Mouse (Mus musculus) splenic B cell, adult 2 months (primary cell): ENCODE results near the gene Tbcd.

Source experiments
- DNase-seq: peaks from one replicate; pipeline ENCODE4 v3.0.0-alpha.2; 2011; ENCODE audit warnings: low read depth, low spot score
- H3K27me3 ChIP-seq: 2 replicates; pipeline ENCODE4 v1.6.1; 2012; ENCODE audit warnings: mild to moderate bottlenecking, low read length, moderate library complexity, mixed read lengths; ENCODE audit not compliant: control insufficient read depth, poor library complexity, insufficient read depth, severe bottlenecking
- H3K36me3 ChIP-seq: 2 replicates; pipeline ENCODE4 v1.6.1; 2012; ENCODE audit warnings: mild to moderate bottlenecking, low read length, moderate library complexity, mixed read lengths; ENCODE audit not compliant: control insufficient read depth, poor library complexity, insufficient read depth, severe bottlenecking

Gene Tbcd

DNA sequence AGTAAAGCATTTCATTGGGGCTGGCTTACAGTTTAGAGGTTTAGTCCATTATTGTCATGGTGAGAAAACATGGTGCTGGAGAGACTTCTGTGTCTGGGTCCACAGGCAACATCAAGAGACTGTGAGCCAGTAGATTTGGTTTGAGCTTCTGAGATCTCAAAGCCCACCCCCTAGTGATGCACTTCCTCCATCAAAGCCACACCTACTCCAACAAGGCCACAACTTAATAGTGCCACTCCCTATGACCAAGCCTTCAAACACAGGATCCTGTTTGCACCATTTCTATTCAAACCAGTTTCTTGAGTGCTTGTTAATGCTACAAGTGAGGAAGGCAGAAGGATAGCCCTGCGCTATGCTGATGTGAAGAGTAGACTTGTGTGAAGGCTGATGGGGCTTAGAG, 106.2 kb downstream of the Tbcd start:
- no peak for DNase-seq
- Histone ChIP-seq H3K36me3 (no peaks in the 10 kb centered on the region), H3K27me3 (no peaks in the 10 kb centered on the region)

GRCm38 (mm10) chr11:121558522-121558921, 106.8 kb downstream of the Tbcd start:
- no peaks in the 10 kb centered on the region for H3K36me3 ChIP-seq
- no peak for DNase-seq
- H3K27me3 ChIP-seq, result no peaks in the 10 kb centered on the region

DNA sequence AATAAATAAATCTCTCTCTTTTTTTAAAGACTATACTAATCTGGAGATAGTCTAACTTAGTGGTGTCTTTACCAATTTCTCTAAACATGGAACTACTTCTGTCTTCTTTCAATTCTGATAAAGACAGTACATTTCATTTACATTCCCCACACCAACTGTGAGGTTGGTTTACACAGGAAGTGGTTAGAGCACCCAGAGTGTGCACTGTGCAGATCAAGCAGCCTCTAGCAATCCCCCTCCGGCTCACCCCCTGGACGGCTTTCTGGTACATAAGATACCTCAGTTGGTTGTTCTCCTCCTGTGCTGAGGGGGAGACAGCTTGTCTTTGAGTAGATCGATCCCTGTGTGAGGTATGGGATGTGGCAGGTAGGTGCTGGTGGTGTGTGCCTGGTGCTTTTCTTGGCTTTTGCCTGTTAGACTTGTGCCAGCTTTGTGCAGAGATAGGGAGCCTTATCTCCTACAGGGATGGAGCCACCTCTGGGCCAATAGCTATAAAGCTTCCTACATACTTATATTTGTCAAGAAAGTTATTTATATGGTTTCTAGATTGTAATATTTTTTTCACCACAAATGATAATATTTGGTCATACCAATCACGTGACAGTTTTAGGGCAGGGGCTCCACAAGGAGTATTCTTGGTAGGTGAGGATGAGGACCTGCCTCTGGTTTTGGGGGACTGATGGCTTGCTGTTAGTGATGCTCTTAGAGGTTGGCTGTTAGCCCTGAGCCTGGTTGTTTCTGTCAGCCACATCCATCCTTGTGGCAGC, 108.0 kb downstream of the Tbcd start:
- DNase-seq, result peak; percentile 35
- Histone ChIP-seq H3K36me3 (no peaks in the 10 kb centered on the region), H3K27me3 (no peaks in the 10 kb centered on the region)

- no peak for DNase-seq
- H3K27me3 ChIP-seq, result no peaks in the 10 kb centered on the region
- no peaks in the 10 kb centered on the region for H3K36me3 ChIP-seq
Measured at GRCm38 (mm10) chr11:121560294-121560663, 108.5 kb downstream of the Tbcd start.

DNA sequence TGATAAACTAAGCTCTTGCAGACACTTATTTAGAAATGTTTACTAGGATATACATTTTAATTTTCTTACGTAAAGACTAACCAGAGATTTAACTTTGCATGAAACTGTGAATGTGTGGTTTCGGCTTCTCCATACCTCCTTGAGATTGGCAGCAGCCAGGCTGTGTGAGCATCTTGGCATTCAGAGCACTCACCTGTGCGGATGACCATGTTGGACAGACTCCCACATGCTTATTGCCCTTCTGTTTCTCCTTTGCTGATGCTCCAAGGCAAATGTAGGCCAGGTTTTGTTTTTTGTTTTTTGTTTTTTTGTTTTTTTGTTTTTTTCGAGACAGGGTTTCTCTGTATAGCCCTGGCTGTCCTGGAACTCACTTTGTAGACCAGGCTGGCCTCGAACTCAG, 111.6 kb downstream of the Tbcd start:
- no peaks in the 10 kb centered on the region for H3K27me3 ChIP-seq
- H3K36me3 ChIP-seq, result no peaks in the 10 kb centered on the region
- no peak for DNase-seq

GRCm38 (mm10) chr11:121564265-121564664, 112.5 kb downstream of the Tbcd start:
- Histone ChIP-seq H3K36me3 (no peaks in the 10 kb centered on the region), H3K27me3 (no peaks in the 10 kb centered on the region)
- DNase-seq, result no peak

- H3K27me3 ChIP-seq, result no peaks in the 10 kb centered on the region
- no peak for DNase-seq
- H3K36me3 ChIP-seq, result no peaks in the 10 kb centered on the region; the same call in 1 of the 2 replicates
Measured at GRCm38 (mm10) chr11:121581856-121582255, 130.1 kb downstream of the Tbcd start.

DNA sequence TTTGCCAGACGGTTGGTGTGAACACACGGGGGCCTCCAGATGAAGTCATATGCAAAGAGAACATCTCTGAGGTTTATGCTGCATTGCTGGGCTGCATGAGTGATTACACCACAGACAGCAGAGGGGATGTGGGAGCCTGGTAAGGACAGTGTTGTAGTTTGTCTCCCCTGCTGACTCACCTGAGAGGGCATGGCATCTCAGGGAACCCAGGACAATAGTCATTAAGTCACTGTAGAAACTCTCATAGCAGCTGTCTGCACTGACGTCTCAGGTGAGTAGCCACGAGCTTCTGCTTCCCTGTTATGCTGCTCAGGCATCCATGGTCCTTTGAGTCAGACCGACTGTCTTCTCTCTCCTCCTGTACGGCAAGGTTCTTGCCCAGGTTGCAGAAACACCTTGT, 145.5 kb downstream of the Tbcd start:
- DNase-seq, result no peak
- Histone ChIP-seq H3K36me3 (peaks cover 12% of the 10 kb centered on the region), H3K27me3 (no peaks in the 10 kb centered on the region)

DNA sequence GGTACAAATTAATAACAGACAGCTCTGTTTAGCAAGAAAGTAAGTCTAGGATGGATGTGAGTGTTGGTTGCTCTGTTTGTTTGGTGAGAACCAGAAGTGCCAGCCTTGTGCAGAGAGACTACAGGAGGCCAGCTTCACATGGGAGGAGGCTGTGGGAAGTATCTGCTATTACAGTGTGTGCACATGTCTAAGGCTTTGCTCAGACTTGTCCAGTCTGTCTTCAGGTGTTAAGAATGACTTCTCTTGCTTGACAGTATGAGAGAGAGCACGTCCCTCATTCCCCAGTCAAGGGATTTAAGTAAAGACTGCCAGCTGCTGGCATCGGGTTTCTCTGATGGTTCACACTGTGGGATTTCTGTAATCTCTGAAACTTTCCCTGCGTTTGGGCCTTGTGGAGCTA, 149.7 kb downstream of the Tbcd start:
- no peak for DNase-seq
- H3K36me3 ChIP-seq, result peaks cover 12% of the 10 kb centered on the region
- H3K27me3 ChIP-seq, result no peaks in the 10 kb centered on the region

DNA sequence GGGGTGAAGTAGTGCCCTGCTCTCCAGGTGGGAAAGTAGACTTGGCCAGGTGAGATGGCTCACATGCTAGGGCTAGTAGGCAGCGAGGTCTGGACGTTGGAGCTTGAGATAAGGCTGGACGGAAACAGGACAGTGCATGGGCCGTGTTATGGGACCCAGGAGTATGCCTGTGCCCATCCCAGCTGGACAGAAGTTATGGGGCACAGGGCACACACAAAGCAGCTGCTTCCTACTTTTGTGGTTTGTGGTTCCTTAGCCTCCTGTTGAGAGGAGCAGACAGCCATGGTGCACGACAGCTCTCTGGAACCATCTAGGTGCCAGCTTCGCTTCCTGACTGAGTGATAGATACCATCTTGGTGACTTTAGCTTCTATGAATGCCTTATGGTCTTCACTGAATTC, 153.9 kb downstream of the Tbcd start:
- peaks cover 3% of the 10 kb centered on the region for H3K36me3 ChIP-seq
- DNase-seq, result no peak
- H3K27me3 ChIP-seq, result no peaks in the 10 kb centered on the region

DNA sequence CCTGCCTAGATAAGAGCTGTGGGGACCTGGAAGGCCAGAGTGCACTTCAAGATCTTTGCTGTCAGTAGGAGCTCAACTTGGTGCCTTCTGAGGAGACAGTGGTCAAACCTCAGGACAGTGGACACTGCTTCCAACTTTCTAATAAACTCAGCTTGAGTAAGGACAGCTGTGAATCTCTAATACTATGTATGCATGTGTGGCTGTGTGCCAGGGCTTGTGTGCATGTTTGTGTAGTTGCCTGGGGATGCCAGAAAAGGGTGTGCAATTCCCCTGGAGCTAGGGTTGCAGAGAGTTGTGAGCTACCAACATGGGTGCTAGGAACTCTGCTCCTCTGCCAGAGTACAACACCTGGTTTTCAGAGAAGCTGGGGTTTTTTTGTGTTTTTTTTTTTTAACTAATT, 159.2 kb downstream of the Tbcd start:
- Histone ChIP-seq H3K27me3 (no peaks in the 10 kb centered on the region), H3K36me3 (peaks cover 6% of the 10 kb centered on the region)
- no peak for DNase-seq

GRCm38 (mm10) chr11:121615961-121616485, 164.3 kb downstream of the Tbcd start:
- Histone ChIP-seq H3K27me3 (no peaks in the 10 kb centered on the region), H3K36me3 (peaks cover 12% of the 10 kb centered on the region)
- no peak for DNase-seq

GRCm38 (mm10) chr11:121616501-121616900, 164.8 kb downstream of the Tbcd start:
- peaks cover 12% of the 10 kb centered on the region for H3K36me3 ChIP-seq
- no peaks in the 10 kb centered on the region for H3K27me3 ChIP-seq
- DNase-seq, result no peak

GRCm38 (mm10) chr11:121617371-121617770, 165.6 kb downstream of the Tbcd start:
- H3K36me3 ChIP-seq, result peaks cover 9% of the 10 kb centered on the region

DNA sequence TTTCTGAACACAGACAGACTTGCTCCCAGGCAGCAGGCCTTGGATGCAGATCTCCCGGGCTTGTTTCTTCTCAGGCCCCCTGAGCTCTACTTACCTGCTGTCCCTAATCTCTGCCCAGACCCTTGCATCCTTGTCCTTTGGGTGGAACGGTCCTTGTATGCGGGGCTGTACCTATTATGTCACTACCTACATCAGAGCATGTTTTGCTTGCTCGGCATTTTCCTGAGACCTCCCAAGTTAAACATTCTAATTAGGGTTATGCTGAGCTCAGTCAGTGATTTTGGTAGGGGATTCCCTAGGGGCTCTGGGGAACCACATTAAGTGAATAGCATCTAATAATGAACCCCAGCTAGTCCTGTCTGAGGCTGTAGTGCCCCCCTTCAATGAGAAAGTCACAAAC, 173.3 kb downstream of the Tbcd start:
- Histone ChIP-seq H3K27me3 (no peaks in the 10 kb centered on the region), H3K36me3 (peaks cover 9% of the 10 kb centered on the region)
- DNase-seq, result no peak

More at GRCm38 (mm10) chr11:121617371-121617770, 165.6 kb downstream of the Tbcd start:
- no peak for DNase-seq
- no peaks in the 10 kb centered on the region for H3K27me3 ChIP-seq

- no peak for DNase-seq
- peaks cover 7% of the 10 kb centered on the region for H3K36me3 ChIP-seq
- no peaks in the 10 kb centered on the region for H3K27me3 ChIP-seq
Measured at GRCm38 (mm10) chr11:121627521-121627920, 175.8 kb downstream of the Tbcd start.
